25 mouse cellular contexts compared by ENCODE assay signal in genomic region chr6:92891535-92891934, GRCm38 (mm10). TPM values are rescaled to one million over a fixed set of nuclear protein-coding genes. Genes with fewer than 3 reads are reported as not detected.
"Had no signal": no experiment of that assay in that cellular context is flagged by ENCODE, and none has a peak within 500 bp of the region (broad histone marks: within the 10 kb centered on the region; RNA-seq: fewer than 3 reads in every experiment).

No protein-coding gene starts in this region.

- H3K9me3 ChIP-seq: heart, embryonic 10.5 days; heart, embryonic 12.5 days; hindbrain, embryonic 10.5 days; hindbrain, embryonic 12.5 days; intestine, embryonic 15.5 days; limb, embryonic 12.5 days had no signal

- H3K4me3 ChIP-seq: gastrocnemius, adult 2 months; heart, embryonic 10.5 days; heart, embryonic 12.5 days; hindbrain, embryonic 10.5 days; hindbrain, embryonic 12.5 days; intestine, embryonic 15.5 days; layer of hippocampus, adult 2 months; left cerebral cortex, adult 2 months; limb, embryonic 12.5 days had no signal

- H3K4me2 ChIP-seq: heart, embryonic 12.5 days; hindbrain, embryonic 12.5 days; hindbrain, embryonic 14.5 days; intestine, embryonic 15.5 days; limb, embryonic 12.5 days; liver, embryonic 11.5 days had no signal

- H3K27ac ChIP-seq: gastrocnemius, adult 2 months; hindbrain, embryonic 10.5 days; hindbrain, embryonic 12.5 days; hindbrain, embryonic 14.5 days; intestine, embryonic 15.5 days; layer of hippocampus, adult 2 months; left cerebral cortex, adult 2 months; limb, embryonic 12.5 days had no signal

- H3K4me1 ChIP-seq: hindbrain, embryonic 12.5 days; intestine, embryonic 15.5 days had no signal

- ATAC-seq: hindbrain, embryonic 16.5 days; inflammation-experienced regulatory T-cells, adult 6 months; intestine, embryonic 15.5 days; intestine, postnatal 0 days had no signal

- H3K9ac ChIP-seq: heart, embryonic 12.5 days; hindbrain, embryonic 12.5 days; hindbrain, embryonic 14.5 days; intestine, embryonic 15.5 days; limb, embryonic 12.5 days had no signal

- DNase-seq: gastrocnemius, adult 2 months; gastrocnemius, postnatal 10 days; gastrocnemius, postnatal 25 days; heart, adult 18-20 months; heart, postnatal 10 days; heart, postnatal 4 days; kidney, adult 18-20 months; kidney, adult 8-10 months; kidney, postnatal 10 days; kidney, postnatal 25 days; kidney, postnatal 4 days; liver had no signal

- H3K27me3 ChIP-seq: heart, embryonic 12.5 days; hindbrain, embryonic 12.5 days; intestine, embryonic 15.5 days; limb, embryonic 12.5 days had no signal

- H3K36me3 ChIP-seq: hindbrain, embryonic 12.5 days had no signal

RNA-seq across cellular contexts. Expression of gene Gm15737, which starts 22.4 kb away (rescaled TPM):
- polyA plus RNA-seq: hindbrain, embryonic 12.5 days; hindbrain, embryonic 16.5 days; inflammation-experienced regulatory T-cells, adult 6 months; liver, embryonic 11.5 days had no signal
